Mouse (Mus musculus) liver, adult 2 months (tissue): Measurements from ENCODE around the gene St3gal2. TPM values are rescaled to one million over a fixed set of nuclear protein-coding genes. Genes with fewer than 3 reads are reported as not detected.
A peak's percentile ranks its signal among the peaks of the same experiment; 100 is the strongest.
"Not testable (repeated sequence)": the region's sequence is repeated elsewhere in the genome, so short reads cannot be mapped to it uniquely, and the experiment has no call there.

ENCODE experiments used
- DNase-seq: peaks from one replicate; pipeline ENCODE4 v3.0.0-alpha.2; 2011; ENCODE audit warnings: low read depth, low spot score; ENCODE audit errors: extremely low read depth
- H3K27ac ChIP-seq: fragments of 200-500 bp; replicated peaks from 2 replicates; pipeline ENCODE4 v1.5.1; 2012; ENCODE audit warnings: low read depth, mild to moderate bottlenecking, control low read depth, inconsistent platforms, low read length; ENCODE audit not compliant: insufficient read depth
- H3K27me3 ChIP-seq: fragments of 200-500 bp; 2 replicates; pipeline ENCODE4 v1.6.1; 2012; ENCODE audit warnings: mild to moderate bottlenecking, moderate library complexity, low read length, inconsistent platforms; ENCODE audit not compliant: control insufficient read depth, insufficient read depth
- H3K36me3 ChIP-seq: fragments of 200-500 bp; 2 replicates; pipeline ENCODE4 v1.6.1; 2012; ENCODE audit warnings: low read length, inconsistent platforms; ENCODE audit not compliant: control insufficient read depth, insufficient read depth
- H3K4me1 ChIP-seq: fragments of 200-500 bp; 2 replicates; pipeline ENCODE4 v1.6.1; 2011; ENCODE audit warnings: low read length; ENCODE audit not compliant: control insufficient read depth, insufficient read depth
- H3K4me3 ChIP-seq: fragments of 200-500 bp; 2 replicates; pipeline ENCODE4 v1.5.1; 2011; ENCODE audit warnings: low read depth, mild to moderate bottlenecking, control low read depth, low read length, moderate library complexity; ENCODE audit not compliant: insufficient read depth
- H3K79me2 ChIP-seq: fragments of 200-500 bp; 2 replicates; pipeline ENCODE4 v1.6.1; 2012; ENCODE audit warnings: inconsistent platforms, mild to moderate bottlenecking, low read length, moderate library complexity; ENCODE audit not compliant: control insufficient read depth, insufficient read depth
- H3K9ac ChIP-seq: fragments of 200-500 bp; 2 replicates; pipeline ENCODE4 v1.6.1; 2012; ENCODE audit warnings: low read depth, mild to moderate bottlenecking, control low read depth, inconsistent platforms, low read length
- CTCF ChIP-seq: fragments of 200-500 bp; IDR thresholded peaks from 2 replicates; pipeline ENCODE4 v1.5.1; 2011; ENCODE audit warnings: low read depth, low read length, control low read depth
- POLR2A ChIP-seq: fragments of 200-500 bp; IDR thresholded peaks from 2 replicates; pipeline ENCODE4 v1.6.1; 2011; ENCODE audit warnings: low read length, control low read depth; ENCODE audit not compliant: insufficient read depth; ENCODE audit errors: extremely low read depth
- WGBS: fragments of 180-500 bp; shearing (Covaris S2); methylation state at CpG from one replicate; pipeline ENCODE4 v1.1.7; 2018; 5-methylcytosine and 5-hydroxymethylcytosine counted together
- polyA plus RNA-seq: library from polyadenylated mRNA; depleted of rRNA; stranded (reverse); fragments of >200 nt; gene quantifications from 2 replicates; pipeline ENCODE4 v1.2.3, GENCODE M21; 2012
- total RNA-seq: library from RNA; depleted of rRNA; stranded (reverse); fragments of >200 nt; gene quantifications from 2 replicates; pipeline ENCODE4 v1.2.3, GENCODE M21; 2014

St3gal2 gene
- total and polyA plus RNA-seq, 2 experiments: 0.83 to 1.5 TPM

DNA sequence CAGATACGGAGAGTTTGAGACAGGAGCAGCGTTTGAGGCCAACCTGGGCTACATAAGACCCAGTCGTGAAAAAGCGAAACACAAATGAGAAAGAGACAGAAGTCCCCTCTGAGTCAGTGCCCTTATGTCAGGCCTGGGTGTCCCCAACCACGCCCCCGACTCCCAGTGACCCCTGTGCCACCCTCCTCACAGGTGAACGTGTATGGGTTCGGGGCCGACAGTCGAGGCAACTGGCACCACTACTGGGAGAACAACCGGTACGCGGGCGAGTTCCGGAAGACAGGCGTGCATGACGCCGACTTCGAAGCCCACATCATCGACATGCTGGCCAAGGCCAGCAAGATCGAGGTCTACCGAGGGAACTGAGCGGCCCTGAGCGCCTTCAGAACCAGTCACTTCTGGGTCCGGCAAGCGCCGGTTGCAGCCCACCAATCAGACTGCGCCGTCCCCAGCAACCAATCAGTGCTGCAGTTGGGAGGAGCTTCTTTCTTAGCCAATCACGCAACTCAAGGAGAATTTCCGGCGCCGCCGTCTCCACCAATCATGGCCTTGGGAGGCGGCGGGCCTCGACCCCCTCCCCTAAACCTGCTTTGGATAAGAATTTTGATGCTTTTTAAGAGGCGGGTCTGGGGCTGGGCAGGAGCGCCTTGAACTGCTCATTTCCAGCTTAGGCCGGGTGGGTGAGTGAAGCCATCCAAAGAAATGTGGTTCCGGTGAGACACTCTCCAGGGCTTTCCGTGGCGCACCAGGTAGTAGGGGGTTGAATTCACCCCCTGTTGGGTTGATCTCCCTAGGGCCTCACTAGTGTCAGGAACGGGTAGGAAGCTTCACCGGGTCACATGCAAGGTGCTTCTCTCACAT is 50.4 kb downstream of the St3gal2 start:
- H3K79me2 ChIP-seq: no peaks in the 10 kb centered on the region
- H3K36me3 ChIP-seq: 0 out of 2 replicates have a peak, but pooled peaks cover 2% of the 10 kb centered on the region
- peak; percentile 84 for DNase-seq
- peak overlapping the region; percentile 16; the same call in 1 of the 2 replicates for H3K27ac ChIP-seq
- H3K9ac ChIP-seq: peak overlapping the region; percentile 84
- TF ChIP-seq POLR2A (0 out of 2 replicates have a peak, but pooled peaks have one; percentile 50), CTCF (no peak)
- H3K4me1 ChIP-seq: peaks cover 9% of the 10 kb centered on the region
- no peaks in the 10 kb centered on the region for H3K27me3 ChIP-seq
- peak overlapping the region; percentile 71 for H3K4me3 ChIP-seq
- WGBS: 6% methylated on average over 45 of the region's 45 CpGs

DNA sequence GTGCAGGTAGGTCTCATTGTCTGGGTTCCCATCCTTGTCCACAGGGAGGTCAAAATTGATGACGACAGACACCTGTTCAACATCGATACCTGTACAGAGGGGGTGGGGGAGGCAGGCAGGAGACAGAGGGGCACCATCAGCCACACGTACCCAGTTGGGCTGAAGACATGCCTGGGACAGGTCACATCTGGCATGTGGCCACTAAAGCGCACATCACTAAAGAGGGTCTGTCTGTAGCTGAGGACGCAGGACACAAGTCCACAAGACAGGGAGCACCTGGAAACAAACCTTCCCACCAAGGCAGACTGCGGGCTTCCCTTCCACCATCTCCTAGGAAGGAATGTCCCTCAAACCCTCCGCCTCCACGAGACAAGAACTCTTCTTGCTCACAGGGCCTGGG is 56.8 kb downstream of the St3gal2 start:
- not testable (repeated sequence) for H3K4me3 ChIP-seq, H3K79me2 ChIP-seq, DNase-seq, H3K27ac ChIP-seq, H3K27me3 ChIP-seq, H3K4me1 ChIP-seq, H3K9ac ChIP-seq
- peaks cover 21% of the 10 kb centered on the region for H3K36me3 ChIP-seq
- WGBS: 98% methylated on average over 8 of the region's 8 CpGs

- not testable (repeated sequence) for H3K27me3 ChIP-seq, H3K4me1 ChIP-seq, H3K4me3 ChIP-seq, H3K27ac ChIP-seq, DNase-seq, H3K79me2 ChIP-seq, H3K9ac ChIP-seq
- 82% methylated on average over 2 of the region's 2 CpGs for WGBS
- H3K36me3 ChIP-seq: peaks cover 29% of the 10 kb centered on the region
These were observed 58.3 kb downstream of the St3gal2 start for GRCm38 (mm10) chr8:110977987-110978386.

GRCm38 (mm10) chr8:110981304-110981703 is 61.6 kb downstream of the St3gal2 start:
- TF ChIP-seq POLR2A: no peak
- no peak for TF ChIP-seq CTCF
- H3K27ac ChIP-seq: no peak overlapping the region

DNA sequence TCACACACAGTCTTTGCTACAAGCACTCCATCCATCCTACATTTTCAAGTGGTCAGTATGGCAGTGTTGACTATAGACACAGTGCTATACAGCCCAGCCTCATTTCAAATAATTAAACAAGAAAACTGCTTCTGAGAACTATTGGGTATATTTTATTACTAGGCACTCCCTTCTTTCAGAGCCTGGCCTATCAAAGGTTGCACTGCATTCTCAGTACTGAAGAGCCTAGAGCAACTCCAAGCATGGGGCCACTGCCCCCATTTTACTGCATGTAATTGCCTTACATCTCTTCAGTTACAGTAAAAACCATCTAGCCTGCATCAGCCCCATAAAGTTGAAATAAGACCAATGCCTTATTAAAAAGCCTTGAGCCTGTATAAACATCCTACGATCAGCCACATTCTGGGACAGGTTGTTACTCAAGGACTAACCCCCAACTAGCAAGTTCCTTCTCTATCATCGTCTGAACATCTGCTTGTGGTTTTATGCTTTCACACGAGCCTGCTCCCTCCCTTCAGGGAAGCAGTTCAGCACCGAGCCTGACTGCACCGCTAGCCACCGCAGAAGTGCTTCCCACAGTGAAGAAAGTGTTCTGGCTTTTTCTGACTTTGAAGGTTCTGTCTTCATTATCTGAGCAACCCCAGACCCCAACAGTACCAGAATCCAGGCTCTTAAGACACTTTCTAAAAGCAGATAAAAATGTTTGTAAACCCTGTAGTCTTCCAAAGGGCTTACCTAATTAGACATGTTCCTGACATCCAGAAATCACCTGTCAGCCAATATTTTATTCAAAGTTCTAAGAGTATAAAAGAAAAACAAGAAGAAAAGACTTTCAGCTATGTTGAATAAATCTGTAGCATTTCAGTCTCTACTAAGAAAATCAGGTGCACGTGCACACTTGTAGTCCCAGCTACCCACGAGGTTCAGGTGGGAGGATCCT is 68.4 kb downstream of the St3gal2 start:
- TF ChIP-seq CTCF (no peak), POLR2A (no peak)
- Histone ChIP-seq H3K36me3 (peaks cover 60% of the 10 kb centered on the region), H3K4me3 (no peak overlapping the region), H3K27me3 (no peaks in the 10 kb centered on the region), H3K4me1 (no peaks in the 10 kb centered on the region), H3K79me2 (no peaks in the 10 kb centered on the region), H3K27ac (no peak overlapping the region), H3K9ac (no peak overlapping the region)
- WGBS: 85% methylated on average over 8 of the region's 8 CpGs
- no peak for DNase-seq

More at GRCm38 (mm10) chr8:110981304-110981703, 61.6 kb downstream of the St3gal2 start:
- 92% methylated on average over 2 of the region's 2 CpGs for WGBS
- Histone ChIP-seq H3K9ac (no peak overlapping the region), H3K27me3 (no peaks in the 10 kb centered on the region), H3K4me3 (no peak overlapping the region), H3K79me2 (no peaks in the 10 kb centered on the region), H3K4me1 (no peaks in the 10 kb centered on the region), H3K36me3 (peaks cover 46% of the 10 kb centered on the region)
- no peak for DNase-seq
